Mouse (Mus musculus) cerebellum, adult 2 months (tissue): ENCODE data around the gene Armc12. TPM values are rescaled to one million over a fixed set of nuclear protein-coding genes. Genes with fewer than 3 reads are reported as not detected.

Experiments used
- DNase-seq, 2 experiments: peaks; one replicate each; pipeline ENCODE4 v3.0.0; 2021
- H3K27ac ChIP-seq: fragments of 200-500 bp; 2 replicates; pipeline ENCODE4 v1.5.1; 2012; ENCODE audit warnings: low read length, control low read depth, inconsistent platforms; ENCODE audit not compliant: insufficient read depth
- H3K27me3 ChIP-seq: fragments of 200-500 bp; 2 replicates; pipeline ENCODE4 v1.6.1; 2012; ENCODE audit warnings: inconsistent platforms, mild to moderate bottlenecking, low read length, moderate library complexity; ENCODE audit not compliant: control insufficient read depth, insufficient read depth
- H3K4me1 ChIP-seq: fragments of 200-500 bp; 2 replicates; pipeline ENCODE4 v1.6.1; 2011; ENCODE audit warnings: low read length; ENCODE audit not compliant: control insufficient read depth, insufficient read depth
- H3K4me3 ChIP-seq: fragments of 200-500 bp; replicated peaks from 2 replicates; pipeline ENCODE3; 2011; ENCODE audit warnings: mild to moderate bottlenecking, low read depth, low read length, control low read depth; ENCODE audit not compliant: insufficient read depth
- CTCF ChIP-seq: fragments of 200-500 bp; IDR thresholded peaks from 2 replicates; pipeline ENCODE4 v1.5.1; 2011; ENCODE audit warnings: low read depth, mild to moderate bottlenecking, control low read depth, low read length, moderate library complexity, borderline replicate concordance; ENCODE audit not compliant: insufficient read depth
- POLR2A ChIP-seq: fragments of 200-500 bp; IDR thresholded peaks from 2 replicates; pipeline ENCODE4 v1.6.1; 2011; ENCODE audit warnings: low read length, control low read depth, borderline replicate concordance; ENCODE audit not compliant: insufficient read depth
- WGBS: fragments of 180-500 bp; shearing (Covaris S2); methylation state at CpG from one replicate; pipeline ENCODE4 v1.1.7; 2018; 5-methylcytosine and 5-hydroxymethylcytosine counted together
- polyA plus RNA-seq: library from polyadenylated mRNA; depleted of rRNA; stranded (reverse); fragments of >200 nt; gene quantifications from 2 replicates; pipeline ENCODE4 v1.2.3, GENCODE M21; 2012

Armc12 gene
- polyA plus RNA-seq, 1 experiment: not detected

DNA sequence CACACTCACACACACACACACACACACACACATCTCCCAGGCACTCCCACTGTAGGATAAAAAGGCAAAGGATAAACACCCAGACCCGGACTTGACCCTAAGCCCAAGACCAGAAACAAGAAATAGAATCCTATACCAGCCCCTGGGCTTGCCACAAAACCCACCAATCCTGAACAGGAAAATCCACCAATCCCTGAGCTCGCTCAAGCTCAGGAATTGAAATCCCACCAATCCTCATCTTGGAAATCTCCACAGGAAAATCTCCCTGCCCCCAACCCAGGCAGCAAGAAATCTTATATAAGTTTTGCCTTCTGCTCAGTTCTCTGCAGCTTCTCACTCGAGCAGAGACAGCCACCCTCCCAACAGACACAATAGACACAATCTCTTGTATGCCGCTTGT lies 1.5 kb upstream of the Armc12 start:
- no peak overlapping the region for H3K4me3 ChIP-seq
- WGBS: 75% methylated on average over 4 of the region's 4 CpGs
- H3K27me3 ChIP-seq: no peaks in the 10 kb centered on the region
- no peak for DNase-seq
- no peak overlapping the region for H3K27ac ChIP-seq
- no peak for TF ChIP-seq CTCF
- TF ChIP-seq POLR2A: no peak
- 0 out of 2 replicates have a peak, but pooled peaks cover 2% of the 10 kb centered on the region for H3K4me1 ChIP-seq

DNA sequence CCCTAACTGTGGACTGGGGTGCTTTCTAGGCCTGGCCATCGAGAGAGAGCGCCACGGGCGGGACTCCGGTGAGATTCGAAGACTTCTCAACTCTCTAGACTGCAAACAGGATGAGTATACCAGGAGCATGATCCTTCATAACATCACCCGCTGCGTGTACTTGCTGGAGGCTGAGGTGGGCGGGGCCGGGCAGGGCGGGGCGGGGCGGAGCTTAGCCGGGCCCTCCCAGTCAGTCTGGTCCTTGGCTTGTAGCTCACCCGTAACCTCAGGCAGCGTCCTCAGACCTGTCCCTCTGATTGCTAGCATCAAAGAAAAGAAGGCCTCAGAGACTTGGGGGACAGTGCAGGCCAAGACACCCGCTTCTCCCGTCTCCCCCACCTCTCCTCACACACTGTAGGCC lies 1.3 kb downstream of the Armc12 start:
- no peaks in the 10 kb centered on the region; the same call in 1 of the 2 replicates for H3K27me3 ChIP-seq
- H3K4me1 ChIP-seq: 0 out of 2 replicates have a peak, but pooled peaks cover 2% of the 10 kb centered on the region
- TF ChIP-seq POLR2A (no peak), CTCF (no peak)
- no peak overlapping the region for H3K27ac ChIP-seq
- DNase-seq: no peak
- WGBS: 24% methylated on average over 18 of the region's 18 CpGs
- H3K4me3 ChIP-seq: no peak overlapping the region

DNA sequence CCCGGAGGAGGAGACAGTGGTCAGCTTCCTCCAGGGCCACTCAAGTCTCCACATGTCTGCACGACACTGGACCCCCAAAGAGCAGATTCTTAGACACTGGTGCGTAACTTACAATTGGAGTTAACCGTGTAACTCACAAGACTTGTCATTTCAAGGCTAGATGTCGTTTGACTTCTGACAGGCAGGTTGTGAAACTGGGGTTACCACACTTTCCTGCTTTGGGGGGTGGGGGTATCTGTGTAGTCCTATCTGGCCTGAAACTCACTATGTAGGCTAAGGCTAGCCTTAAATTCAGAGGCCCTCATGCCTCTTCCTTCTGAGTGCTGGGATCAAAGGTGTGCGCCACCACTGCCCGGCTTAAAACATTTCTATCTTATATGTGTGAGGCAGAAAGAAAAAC lies 2.0 kb downstream of the Armc12 start:
- Histone ChIP-seq H3K27me3 (no peaks in the 10 kb centered on the region; the same call in 1 of the 2 replicates), H3K27ac (no peak overlapping the region), H3K4me3 (no peak overlapping the region), H3K4me1 (0 out of 2 replicates have a peak, but pooled peaks cover 2% of the 10 kb centered on the region)
- TF ChIP-seq POLR2A (no peak), CTCF (no peak)
- DNase-seq: no peak
- WGBS: 87% methylated on average over 7 of the region's 7 CpGs

GRCm38 (mm10) chr17:28533327-28533726 lies 2.7 kb downstream of the Armc12 start:
- DNase-seq: no peak
- no peak overlapping the region for H3K4me3 ChIP-seq
- H3K4me1 ChIP-seq: no peaks in the 10 kb centered on the region
- H3K27ac ChIP-seq: no peak overlapping the region
- TF ChIP-seq POLR2A: no peak
- TF ChIP-seq CTCF: no peak
- WGBS: 96% methylated on average over 13 of the region's 13 CpGs
- H3K27me3 ChIP-seq: no peaks in the 10 kb centered on the region; the same call in 1 of the 2 replicates

DNA sequence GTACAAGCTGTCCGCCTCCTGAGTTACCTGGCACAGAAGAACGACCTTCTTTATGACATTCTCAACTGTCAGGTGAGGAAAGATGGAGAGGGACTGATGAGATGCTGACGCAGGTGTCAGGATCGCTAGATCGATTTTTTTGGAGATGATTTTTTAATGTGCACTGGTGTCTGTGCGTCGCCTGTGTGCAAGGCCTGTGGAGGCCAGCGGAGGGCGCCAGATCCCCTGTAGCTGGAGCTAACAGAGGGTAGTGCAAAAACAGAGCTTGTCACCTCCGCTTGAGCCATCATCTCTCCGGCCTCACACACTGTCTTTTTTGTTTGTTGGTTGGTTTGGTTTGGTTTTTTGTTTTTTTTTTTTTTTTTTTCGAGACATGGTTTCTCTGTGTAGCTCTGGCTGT lies 7.3 kb downstream of the Armc12 start:
- Histone ChIP-seq H3K27ac (no peak overlapping the region), H3K27me3 (no peaks in the 10 kb centered on the region; the same call in 1 of the 2 replicates), H3K4me1 (no peaks in the 10 kb centered on the region), H3K4me3 (no peak overlapping the region)
- DNase-seq: no peak
- 53% methylated on average over 12 of the region's 12 CpGs for WGBS
- TF ChIP-seq CTCF: no peak
- no peak for TF ChIP-seq POLR2A

DNA sequence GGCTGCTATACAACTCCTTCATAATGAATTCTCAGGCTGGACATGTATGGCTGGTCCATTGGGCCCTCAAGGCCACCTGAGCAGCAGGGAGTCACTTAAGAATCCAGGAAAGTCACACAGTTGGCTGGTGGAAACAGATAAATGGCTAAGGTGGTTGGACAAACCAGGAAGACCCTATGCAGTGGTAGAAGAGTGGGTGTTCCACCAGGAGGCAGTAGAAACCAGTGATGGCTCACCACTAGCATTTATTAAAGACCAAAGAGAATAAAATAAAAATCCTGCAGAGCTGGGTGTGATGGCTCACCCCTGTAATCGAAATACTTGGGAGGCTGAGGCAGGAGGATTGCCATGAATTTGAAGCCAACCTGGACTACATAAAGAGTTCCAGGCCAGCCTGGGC lies 16.3 kb downstream of the Armc12 start:
- H3K27ac ChIP-seq: no peak overlapping the region
- H3K27me3 ChIP-seq: no peaks in the 10 kb centered on the region
- H3K4me3 ChIP-seq: no peak overlapping the region
- no peaks in the 10 kb centered on the region for H3K4me1 ChIP-seq
- TF ChIP-seq CTCF: no peak
- TF ChIP-seq POLR2A: no peak
- DNase-seq: no peak
- WGBS: 86% methylated on average over 1 of the region's 1 CpGs

DNA sequence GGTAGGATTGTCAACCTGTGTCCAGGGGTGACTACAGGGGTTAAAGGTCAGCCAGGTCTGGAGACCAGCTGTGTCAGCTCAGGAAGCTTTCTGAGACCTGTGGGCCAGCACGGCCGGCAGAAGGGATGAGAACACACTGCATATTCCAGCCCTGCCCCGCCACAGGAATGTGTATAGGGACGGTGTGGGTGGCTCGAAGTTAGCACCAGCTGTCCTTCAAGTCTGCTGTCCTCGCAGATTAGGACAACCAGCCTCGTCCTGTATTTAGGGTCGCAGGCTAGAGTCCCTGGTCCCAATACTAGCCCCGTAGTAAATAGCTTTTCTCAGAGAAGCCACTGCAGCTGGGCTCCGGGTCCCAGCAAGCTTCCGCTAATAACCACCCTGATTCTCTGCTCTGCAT lies 17.9 kb downstream of the Armc12 start:
- no peaks in the 10 kb centered on the region for H3K4me1 ChIP-seq
- 74% methylated on average over 11 of the region's 11 CpGs for WGBS

DNA sequence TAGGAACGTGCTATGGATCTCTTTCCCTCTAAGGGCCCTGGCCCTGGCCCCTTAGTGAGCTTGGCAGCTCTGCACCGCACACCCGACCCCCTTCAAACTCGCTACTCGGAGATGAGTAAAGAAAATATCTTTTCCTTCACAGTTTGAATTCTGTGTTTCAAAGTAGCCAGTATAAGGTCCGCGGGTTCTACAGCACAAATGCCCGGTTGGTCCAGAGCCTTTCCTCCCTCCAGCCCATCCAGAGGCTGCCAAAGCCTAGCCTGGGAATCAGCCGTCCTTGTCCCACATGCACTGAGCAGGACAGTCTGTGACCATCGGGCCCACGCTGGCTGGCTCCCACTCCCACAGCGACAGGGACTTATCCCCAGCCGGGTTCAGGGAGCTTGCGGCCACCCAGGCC lies 18.5 kb downstream of the Armc12 start, which contains the start of gene Clpsl2:
Clpsl2 (plus strand) TSS at position 301 of the 400 bp plus-strand sequence.
- Histone ChIP-seq H3K27me3 (no peaks in the 10 kb centered on the region), H3K27ac (no peak within 1 kb of the TSS), H3K4me1 (no peaks in the 10 kb centered on the region), H3K4me3 (no peak within 1 kb of the TSS)
- DNase-seq: no peak
- WGBS: 69% methylated on average over 14 of the region's 14 CpGs
- TF ChIP-seq CTCF (no peak), POLR2A (no peak)

More for the DNA sequence above, 17.9 kb downstream of the Armc12 start:
- no peaks in the 10 kb centered on the region for H3K27me3 ChIP-seq
- no peak overlapping the region for H3K27ac ChIP-seq
- no peak overlapping the region for H3K4me3 ChIP-seq
- no peak for DNase-seq
- TF ChIP-seq POLR2A (no peak), CTCF (no peak)
